Mouse (Mus musculus): ENCODE data around the gene Mfap5. TPM values are rescaled to one million over a fixed set of nuclear protein-coding genes. Genes with fewer than 3 reads are reported as not detected.
"Not testable (repeated sequence)": the region's sequence is repeated elsewhere in the genome, so short reads cannot be mapped to it uniquely, and the experiment has no call there.

Gene Mfap5
- total RNA-seq, 2 experiments from 2014 or later, result not detected

GRCm38 (mm10) chr6:122556959-122557561 lies 51.4 kb downstream of the Mfap5 start:
- ATAC-seq (replicated peaks; ENCODE audit: poor library complexity, severe bottlenecking), result peak; percentile 79

- peak; percentile 53 for ATAC-seq (replicated peaks; ENCODE audit: poor library complexity, severe bottlenecking)
Observed at GRCm38 (mm10) chr6:122560427-122560826, 54.8 kb downstream of the Mfap5 start.

GRCm38 (mm10) chr6:122561005-122561404 lies 55.4 kb downstream of the Mfap5 start:
- no peak for ATAC-seq (replicated peaks; ENCODE audit: poor library complexity, severe bottlenecking)

- ATAC-seq (replicated peaks; ENCODE audit: poor library complexity, severe bottlenecking), result peak; percentile 65
Observed at GRCm38 (mm10) chr6:122562463-122562862, 56.8 kb downstream of the Mfap5 start.

GRCm38 (mm10) chr6:122565070-122565784 lies 59.6 kb downstream of the Mfap5 start:
- ATAC-seq (replicated peaks; ENCODE audit: poor library complexity, severe bottlenecking), result peak; percentile 65

- no peak for ATAC-seq (replicated peaks; ENCODE audit: poor library complexity, severe bottlenecking)
Observed at GRCm38 (mm10) chr6:122569113-122569512, 63.5 kb downstream of the Mfap5 start.

- ATAC-seq (replicated peaks; ENCODE audit: poor library complexity, severe bottlenecking), result no peak
Observed at GRCm38 (mm10) chr6:122569762-122570161, 64.1 kb downstream of the Mfap5 start.

- peak; percentile 88 for ATAC-seq (replicated peaks; ENCODE audit: poor library complexity, severe bottlenecking)
Observed at GRCm38 (mm10) chr6:122570695-122571616, 65.3 kb downstream of the Mfap5 start.

GRCm38 (mm10) chr6:122571617-122571959 lies 65.9 kb downstream of the Mfap5 start:
- no peak; the same call in 1 of the 2 replicates for ATAC-seq (replicated peaks; ENCODE audit: poor library complexity, severe bottlenecking)

GRCm38 (mm10) chr6:122575037-122575436 lies 69.4 kb downstream of the Mfap5 start:
- ATAC-seq (replicated peaks; ENCODE audit: poor library complexity, severe bottlenecking), result not testable (repeated sequence)

- ATAC-seq (replicated peaks; ENCODE audit: poor library complexity, severe bottlenecking), result no peak
Observed at GRCm38 (mm10) chr6:122577030-122577429, 71.4 kb downstream of the Mfap5 start.

Other genes starting within 250 kb of the Mfap5 start
- not detected in 2 replicates for gene Klrg1, start 223.0 kb upstream of the Mfap5 start, total RNA-seq (2014; fragmentation: Nextera tagmentation)
- gene Klrg1, start 223.0 kb upstream of the Mfap5 start, total RNA-seq (2017), result not detected in 2 replicates
- 209 and 230 TPM in 2 replicates for gene M6pr, start 197.1 kb upstream of the Mfap5 start, total RNA-seq (2014; fragmentation: Nextera tagmentation)
- 490 and 513 TPM in 2 replicates for gene M6pr, start 197.1 kb upstream of the Mfap5 start, total RNA-seq (2017)
- gene Phc1, start 165.3 kb upstream of the Mfap5 start, total RNA-seq (2014; fragmentation: Nextera tagmentation), result 6.9 and 11.8 TPM in 2 replicates
- gene Phc1, start 165.3 kb upstream of the Mfap5 start, total RNA-seq (2017), result 3.5 and 4.5 TPM in 2 replicates
- not detected in 2 replicates for gene Rimklb, start 7.1 kb upstream of the Mfap5 start, total RNA-seq (2014; fragmentation: Nextera tagmentation)
- gene Rimklb, start 7.1 kb upstream of the Mfap5 start, total RNA-seq (2017), result not detected in 2 replicates
- not detected in 2 replicates for gene Aicda, start 48.0 kb downstream of the Mfap5 start, total RNA-seq (2014; fragmentation: Nextera tagmentation)
- gene Aicda, start 48.0 kb downstream of the Mfap5 start, total RNA-seq (2017), result not detected in 2 replicates
- 17.0 and 28.1 TPM in 2 replicates for gene Apobec1, start 96.6 kb downstream of the Mfap5 start, total RNA-seq (2014; fragmentation: Nextera tagmentation)
- 11.9 and 15.3 TPM in 2 replicates for gene Apobec1, start 96.6 kb downstream of the Mfap5 start, total RNA-seq (2017)
- 3.5 and 3.8 TPM in 2 replicates for gene Gdf3, start 104.2 kb downstream of the Mfap5 start, total RNA-seq (2014; fragmentation: Nextera tagmentation)
- 5.1 and 6.1 TPM in 2 replicates for gene Gdf3, start 104.2 kb downstream of the Mfap5 start, total RNA-seq (2017)
- gene Dppa3, start 120.6 kb downstream of the Mfap5 start, total RNA-seq (2014; fragmentation: Nextera tagmentation), result not detected in 2 replicates
- not detected in 2 replicates for gene Dppa3, start 120.6 kb downstream of the Mfap5 start, total RNA-seq (2017)
- gene Nanog, start 201.6 kb downstream of the Mfap5 start, total RNA-seq (2014; fragmentation: Nextera tagmentation), result not detected in 2 replicates
- gene Nanog, start 201.6 kb downstream of the Mfap5 start, total RNA-seq (2017), result not detected in 2 replicates